Mouse (Mus musculus): ENCODE data around the gene Snx30. TPM values are rescaled to one million over a fixed set of nuclear protein-coding genes. Genes with fewer than 3 reads are reported as not detected.

Snx30 gene
- polyA plus RNA-seq, 1 experiment from 2014 or later, result 7.0 TPM

GRCm38 (mm10) chr4:59802792-59803191 lies 2.8 kb upstream of the Snx30 start:
- H3K4me2 ChIP-seq (ENCODE audit: low read length), result no peak overlapping the region
- peaks cover 2% of the 10 kb centered on the region; the same call in 1 of the 2 replicates for H3K4me1 ChIP-seq (replicated peaks; ENCODE audit: insufficient read depth, low read length)
- no peaks in the 10 kb centered on the region for H3K36me3 ChIP-seq (ENCODE audit: insufficient read depth, low read length)
- H3K27ac ChIP-seq, result no peak overlapping the region
- TF ChIP-seq CTCF (IDR thresholded peaks at IDR 0.05; ENCODE audit: low read depth), result no peak
- H3K9ac ChIP-seq (ENCODE audit: low read depth, low read length), result no peak overlapping the region
- WGBS, result 54% methylated on average over 4 of the region's 4 CpGs
- ATAC-seq (replicated peaks; ENCODE audit: low FRiP score, low read depth) (no peak), DNase-seq (ENCODE audit: low spot score) (no peak)
- no peaks in the 10 kb centered on the region for H3K27me3 ChIP-seq (ENCODE audit: insufficient read depth, low read length)
- no peaks in the 10 kb centered on the region for H3K9me3 ChIP-seq (replicated peaks; ENCODE audit: low read length)
- H3K4me3 ChIP-seq (replicated peaks; ENCODE audit: low read depth, low read length), result no peak overlapping the region

GRCm38 (mm10) chr4:59803358-59803757 lies 2.3 kb upstream of the Snx30 start:
- no peak for TF ChIP-seq CTCF (IDR thresholded peaks at IDR 0.05; ENCODE audit: low read depth)
- ATAC-seq (replicated peaks; ENCODE audit: low FRiP score, low read depth), result no peak
- DNase-seq (ENCODE audit: low spot score), result no peak

GRCm38 (mm10) chr4:59804754-59805153 lies 886 bp upstream of the Snx30 start:
- Histone ChIP-seq H3K9me3 (replicated peaks; ENCODE audit: low read length) (no peaks in the 10 kb centered on the region), H3K4me1 (replicated peaks; ENCODE audit: insufficient read depth, low read length) (peaks cover 2% of the 10 kb centered on the region; the same call in 1 of the 2 replicates), H3K36me3 (ENCODE audit: insufficient read depth, low read length) (no peaks in the 10 kb centered on the region), H3K27ac (peak overlapping the region; percentile 79; the same call in 1 of the 2 replicates), H3K4me2 (ENCODE audit: low read length) (peak overlapping the region; percentile 100), H3K4me3 (replicated peaks; ENCODE audit: low read depth, low read length) (peak overlapping the region; percentile 93), H3K27me3 (ENCODE audit: insufficient read depth, low read length) (no peaks in the 10 kb centered on the region), H3K9ac (ENCODE audit: low read depth, low read length) (no peak overlapping the region)
- DNase-seq (ENCODE audit: low spot score), result no peak
- ATAC-seq (replicated peaks; ENCODE audit: low FRiP score, low read depth), result no peak
- 82% methylated on average over 1 of the region's 1 CpGs for WGBS
- TF ChIP-seq CTCF (IDR thresholded peaks at IDR 0.05; ENCODE audit: low read depth), result no peak

More at GRCm38 (mm10) chr4:59803358-59803757, 2.3 kb upstream of the Snx30 start:
- Histone ChIP-seq H3K27ac (no peak overlapping the region), H3K4me3 (replicated peaks; ENCODE audit: low read depth, low read length) (no peak overlapping the region), H3K36me3 (ENCODE audit: insufficient read depth, low read length) (no peaks in the 10 kb centered on the region), H3K4me1 (replicated peaks; ENCODE audit: insufficient read depth, low read length) (peaks cover 2% of the 10 kb centered on the region; the same call in 1 of the 2 replicates), H3K9me3 (replicated peaks; ENCODE audit: low read length) (no peaks in the 10 kb centered on the region), H3K9ac (ENCODE audit: low read depth, low read length) (no peak overlapping the region), H3K4me2 (ENCODE audit: low read length) (no peak overlapping the region), H3K27me3 (ENCODE audit: insufficient read depth, low read length) (no peaks in the 10 kb centered on the region)
- WGBS, result 78% methylated on average over 5 of the region's 5 CpGs

GRCm38 (mm10) chr4:59805968-59806878 lies 583 bp downstream of the Snx30 start:
- peak; percentile 53 for DNase-seq (ENCODE audit: low spot score)
- Histone ChIP-seq H3K9ac (ENCODE audit: low read depth, low read length) (peak overlapping the region; percentile 80), H3K4me3 (replicated peaks; ENCODE audit: low read depth, low read length) (peak overlapping the region; percentile 93), H3K4me1 (replicated peaks; ENCODE audit: insufficient read depth, low read length) (peaks cover 2% of the 10 kb centered on the region; the same call in 1 of the 2 replicates), H3K4me2 (ENCODE audit: low read length) (peak overlapping the region; percentile 100), H3K27me3 (ENCODE audit: insufficient read depth, low read length) (no peaks in the 10 kb centered on the region), H3K9me3 (replicated peaks; ENCODE audit: low read length) (no peaks in the 10 kb centered on the region), H3K27ac (peak overlapping the region; percentile 79), H3K36me3 (ENCODE audit: insufficient read depth, low read length) (no peaks in the 10 kb centered on the region)
- TF ChIP-seq CTCF (IDR thresholded peaks at IDR 0.05; ENCODE audit: low read depth), result no peak
- peak; percentile 57 for ATAC-seq (replicated peaks; ENCODE audit: low FRiP score, low read depth)
- WGBS, result 0% methylated on average over 54 of the region's 58 CpGs

GRCm38 (mm10) chr4:59806879-59807195 lies 1.2 kb downstream of the Snx30 start:
- Histone ChIP-seq H3K36me3 (ENCODE audit: insufficient read depth, low read length) (no peaks in the 10 kb centered on the region), H3K27ac (peak overlapping the region; percentile 79), H3K4me2 (ENCODE audit: low read length) (peak overlapping the region; percentile 100), H3K4me3 (replicated peaks; ENCODE audit: low read depth, low read length) (peak overlapping the region; percentile 93), H3K27me3 (ENCODE audit: insufficient read depth, low read length) (no peaks in the 10 kb centered on the region), H3K9ac (ENCODE audit: low read depth, low read length) (peak overlapping the region; percentile 80; the same call in 1 of the 2 replicates), H3K9me3 (replicated peaks; ENCODE audit: low read length) (no peaks in the 10 kb centered on the region), H3K4me1 (replicated peaks; ENCODE audit: insufficient read depth, low read length) (peaks cover 2% of the 10 kb centered on the region; the same call in 1 of the 2 replicates)
- ATAC-seq (replicated peaks; ENCODE audit: low FRiP score, low read depth) (no peak), DNase-seq (ENCODE audit: low spot score) (peak; percentile 13)
- 5% methylated on average over 9 of the region's 9 CpGs for WGBS
- TF ChIP-seq CTCF (IDR thresholded peaks at IDR 0.05; ENCODE audit: low read depth), result no peak

GRCm38 (mm10) chr4:59807521-59807920 lies 1.9 kb downstream of the Snx30 start:
- Histone ChIP-seq H3K36me3 (ENCODE audit: insufficient read depth, low read length) (no peaks in the 10 kb centered on the region), H3K27ac (no peak overlapping the region), H3K4me1 (replicated peaks; ENCODE audit: insufficient read depth, low read length) (peaks cover 2% of the 10 kb centered on the region; the same call in 1 of the 2 replicates), H3K9me3 (replicated peaks; ENCODE audit: low read length) (no peaks in the 10 kb centered on the region), H3K9ac (ENCODE audit: low read depth, low read length) (no peak overlapping the region), H3K27me3 (ENCODE audit: insufficient read depth, low read length) (no peaks in the 10 kb centered on the region), H3K4me3 (replicated peaks; ENCODE audit: low read depth, low read length) (no peak overlapping the region), H3K4me2 (ENCODE audit: low read length) (no peak overlapping the region)
- ATAC-seq (replicated peaks; ENCODE audit: low FRiP score, low read depth) (no peak), DNase-seq (ENCODE audit: low spot score) (no peak)
- 67% methylated on average over 2 of the region's 2 CpGs for WGBS
- no peak for TF ChIP-seq CTCF (IDR thresholded peaks at IDR 0.05; ENCODE audit: low read depth)
